Mouse (Mus musculus) neural tube, embryonic 12.5 days (tissue): ENCODE measurements at regions not wholly inside any gene's neighbourhood (a gene's known extent, or its start where the extent isn't known, plus 50 kb on each side); places are given as distances from the start of the nearest gene placed in this dataset.
A peak's percentile ranks its signal among the peaks of the same experiment; 100 is the strongest.

Source experiments
- ATAC-seq: fragments of 200-750 bp; cut with Nextera tagmentation; 2 replicates; pipeline ENCODE4 v1.8.0; 2017; ENCODE audit warnings: low read depth, mild to moderate bottlenecking, moderate TSS enrichment, moderate library complexity; ENCODE audit not compliant: low FRiP score
- H3K27ac ChIP-seq: fragments of 300-500 bp; sonication (generic); 2 replicates; pipeline ENCODE4 v1.5.1; 2016
- H3K27me3 ChIP-seq: fragments of 300-500 bp; sonication (generic); replicated peaks from 2 replicates; pipeline ENCODE4 v1.6.1; 2016; ENCODE audit warnings: mild to moderate bottlenecking
- H3K36me3 ChIP-seq: fragments of 300-500 bp; sonication (generic); 2 replicates; pipeline ENCODE4 v1.6.1; 2016; ENCODE audit warnings: mild to moderate bottlenecking
- H3K4me1 ChIP-seq: fragments of 300-500 bp; sonication (generic); 2 replicates; pipeline ENCODE4 v1.6.1; 2016
- H3K4me2 ChIP-seq: fragments of 300-500 bp; sonication (generic); replicated peaks from 2 replicates; pipeline ENCODE4 v1.6.1; 2016; ENCODE audit warnings: mild to moderate bottlenecking
- H3K4me3 ChIP-seq: fragments of 300-500 bp; sonication (generic); 2 replicates; pipeline ENCODE4 v1.5.1; 2016
- H3K9ac ChIP-seq: fragments of 300-500 bp; sonication (generic); 2 replicates; pipeline ENCODE4 v1.6.1; 2016; ENCODE audit warnings: mild to moderate bottlenecking
- H3K9me3 ChIP-seq: fragments of 300-500 bp; sonication (generic); 2 replicates; pipeline ENCODE4 v1.6.1; 2016; ENCODE audit warnings: mild to moderate bottlenecking
- WGBS: fragments of 180-500 bp; shearing (Covaris S2); methylation state at CpG from one replicate; pipeline ENCODE4 v1.1.7; 2016; 5-methylcytosine and 5-hydroxymethylcytosine counted together

DNA sequence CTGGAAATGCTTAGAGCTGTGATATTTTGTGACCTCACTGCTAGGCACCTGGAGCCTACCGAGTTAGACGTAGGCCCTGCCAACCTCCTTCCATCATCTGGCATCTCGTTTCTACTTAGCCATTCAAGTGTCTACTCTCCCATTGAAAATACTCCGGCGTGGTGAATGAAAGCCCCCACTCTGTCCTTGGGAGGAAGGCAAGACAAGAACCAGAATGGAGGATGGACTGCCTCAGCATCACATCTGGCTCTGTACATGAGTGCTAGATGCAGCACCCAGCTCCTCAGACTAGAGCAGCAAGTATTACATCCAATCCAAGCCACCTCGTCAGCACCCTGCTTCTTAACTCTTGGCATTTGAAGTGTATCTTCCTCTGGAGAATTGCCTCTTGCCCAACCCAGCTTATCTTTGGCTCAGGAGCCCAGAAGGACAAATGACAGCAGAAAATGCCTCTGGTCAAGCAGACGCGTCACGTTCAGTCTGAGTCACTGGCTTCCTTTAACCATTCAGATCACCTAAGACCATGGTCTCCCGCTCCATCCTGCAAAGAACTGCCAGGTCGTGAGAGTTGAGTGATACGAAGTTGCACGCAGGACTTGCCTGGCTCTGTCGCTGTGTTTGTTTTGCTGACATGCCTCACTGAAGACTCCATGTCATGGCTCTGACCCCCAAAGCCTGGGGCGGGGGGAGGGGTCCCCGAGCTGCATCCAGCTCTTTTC lies 132.3 kb downstream of the Tfap2a start:
- H3K9me3 ChIP-seq: no peaks in the 10 kb centered on the region
- no peak; the same call in 1 of the 2 replicates for ATAC-seq
- no peaks in the 10 kb centered on the region for H3K27me3 ChIP-seq
- H3K4me3 ChIP-seq: no peak overlapping the region
- H3K9ac ChIP-seq: no peak overlapping the region
- WGBS: 69% methylated on average over 16 of the region's 16 CpGs
- H3K27ac ChIP-seq: no peak overlapping the region
- H3K36me3 ChIP-seq: no peaks in the 10 kb centered on the region
- peak overlapping the region; percentile 48 for H3K4me2 ChIP-seq
- peaks cover 14% of the 10 kb centered on the region for H3K4me1 ChIP-seq

DNA sequence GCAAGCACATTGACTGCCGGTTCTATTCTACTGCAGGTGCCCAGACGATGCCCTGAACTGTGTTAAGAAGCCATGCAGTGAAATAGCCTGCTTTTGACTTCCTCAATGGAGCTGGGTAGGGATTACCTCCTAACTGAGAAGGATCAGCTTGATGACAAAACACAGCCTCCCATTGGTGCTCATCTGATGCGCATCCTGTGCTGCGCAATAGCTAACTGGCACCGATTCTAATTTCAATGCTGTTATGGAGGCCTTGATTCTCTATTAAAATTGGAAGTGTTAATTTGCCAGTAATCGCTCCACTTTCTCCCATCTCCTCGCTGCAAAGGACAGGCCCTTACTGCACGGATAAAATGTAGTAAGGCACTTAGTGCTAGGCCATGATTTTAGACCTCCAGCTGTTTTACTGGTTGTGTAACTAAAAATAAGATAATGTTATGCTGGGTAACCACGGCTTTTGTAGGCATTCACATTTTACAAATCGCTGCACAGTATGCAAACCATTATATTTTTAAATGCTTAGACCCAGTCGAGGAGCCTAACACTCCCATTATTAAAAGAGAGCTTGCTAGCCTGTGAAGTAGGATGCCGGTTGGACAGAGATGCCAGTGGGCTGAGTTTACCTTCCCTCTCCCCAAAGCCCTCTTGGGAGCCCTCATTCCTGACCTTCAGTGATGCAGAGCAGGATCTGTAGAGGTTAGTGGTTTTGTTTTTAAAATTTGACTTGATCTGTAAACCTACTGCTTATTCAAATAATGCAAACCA lies 163.0 kb downstream of the Tfap2a start:
- H3K9me3 ChIP-seq: no peaks in the 10 kb centered on the region
- H3K27me3 ChIP-seq: no peaks in the 10 kb centered on the region
- 71% methylated on average over 12 of the region's 12 CpGs for WGBS
- no peak overlapping the region for H3K27ac ChIP-seq
- no peak overlapping the region for H3K4me2 ChIP-seq
- ATAC-seq: no peak
- H3K9ac ChIP-seq: no peak overlapping the region
- H3K4me1 ChIP-seq: no peaks in the 10 kb centered on the region
- no peak overlapping the region for H3K4me3 ChIP-seq
- no peaks in the 10 kb centered on the region for H3K36me3 ChIP-seq

DNA sequence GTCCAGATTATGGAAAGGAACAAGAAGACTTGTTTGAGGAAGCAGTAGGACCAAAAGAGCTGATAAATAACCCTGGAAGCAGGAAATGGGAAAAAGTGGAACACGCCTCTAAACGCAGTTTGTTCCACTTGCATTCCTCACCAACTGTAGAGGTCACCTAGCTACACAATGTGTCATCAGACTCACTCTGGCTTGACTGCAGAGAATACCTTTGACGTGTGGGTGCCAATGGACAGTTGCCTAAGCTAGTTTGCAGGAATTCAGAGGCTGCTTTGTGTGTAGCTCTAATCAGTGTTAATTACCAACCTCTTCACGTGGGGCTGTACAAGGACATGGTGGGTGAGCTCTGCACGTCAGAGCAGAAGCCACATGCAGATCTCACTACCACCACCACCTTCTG lies 168.7 kb downstream of the Tfap2a start:
- ATAC-seq: no peak
- 67% methylated on average over 5 of the region's 5 CpGs for WGBS

DNA sequence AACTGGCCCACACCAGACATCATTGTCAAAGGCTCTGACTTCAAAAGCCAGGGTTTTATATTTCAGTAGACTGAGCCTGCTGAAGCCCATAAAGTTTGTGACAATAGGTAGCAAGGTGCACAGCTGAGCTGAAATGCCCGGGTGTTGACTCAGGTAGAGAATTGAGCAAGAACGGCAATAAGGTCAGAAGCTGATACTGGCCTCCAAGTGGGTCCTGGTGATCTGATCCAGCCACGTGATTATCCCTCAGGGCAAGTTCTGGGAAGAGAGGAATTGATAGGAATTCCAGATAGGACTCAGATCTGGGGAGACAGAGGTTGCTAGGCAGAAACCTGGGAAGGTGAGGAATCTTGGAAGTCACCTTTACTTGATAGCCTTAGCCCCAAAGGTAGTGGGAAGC lies 170.4 kb downstream of the Tfap2a start:
- Histone ChIP-seq H3K4me1 (no peaks in the 10 kb centered on the region), H3K4me3 (no peak overlapping the region), H3K36me3 (no peaks in the 10 kb centered on the region), H3K9me3 (no peaks in the 10 kb centered on the region), H3K9ac (no peak overlapping the region), H3K27ac (no peak overlapping the region), H3K4me2 (no peak overlapping the region), H3K27me3 (no peaks in the 10 kb centered on the region)
- no peak for ATAC-seq
- WGBS: 85% methylated on average over 3 of the region's 3 CpGs

More for the DNA sequence above, 168.7 kb downstream of the Tfap2a start:
- no peak overlapping the region for H3K4me3 ChIP-seq
- H3K4me1 ChIP-seq: no peaks in the 10 kb centered on the region
- H3K27ac ChIP-seq: no peak overlapping the region
- no peak overlapping the region for H3K4me2 ChIP-seq
- no peaks in the 10 kb centered on the region for H3K36me3 ChIP-seq
- no peaks in the 10 kb centered on the region for H3K27me3 ChIP-seq
- no peaks in the 10 kb centered on the region for H3K9me3 ChIP-seq
- no peak overlapping the region for H3K9ac ChIP-seq

DNA sequence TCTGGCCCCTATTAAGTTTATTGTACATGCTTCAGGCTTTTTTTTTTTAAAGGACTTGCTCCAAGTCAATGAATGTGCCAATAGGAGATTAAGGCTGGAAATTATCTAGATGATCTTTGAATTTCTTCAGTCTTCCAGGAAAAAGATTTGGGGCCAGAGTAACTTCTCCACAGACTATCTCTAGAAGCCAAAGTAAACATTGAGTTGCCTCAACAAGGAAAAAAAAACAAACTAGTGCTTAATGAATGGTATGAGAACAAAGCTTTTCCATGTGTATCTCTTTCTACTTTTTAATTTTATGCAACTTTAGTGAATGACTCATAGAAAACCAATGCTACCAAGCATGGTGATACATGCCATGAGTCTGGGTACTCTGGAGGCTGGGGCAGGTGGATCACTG lies 173.8 kb downstream of the Tfap2a start:
- no peaks in the 10 kb centered on the region for H3K4me1 ChIP-seq
- no peak overlapping the region for H3K9ac ChIP-seq

DNA sequence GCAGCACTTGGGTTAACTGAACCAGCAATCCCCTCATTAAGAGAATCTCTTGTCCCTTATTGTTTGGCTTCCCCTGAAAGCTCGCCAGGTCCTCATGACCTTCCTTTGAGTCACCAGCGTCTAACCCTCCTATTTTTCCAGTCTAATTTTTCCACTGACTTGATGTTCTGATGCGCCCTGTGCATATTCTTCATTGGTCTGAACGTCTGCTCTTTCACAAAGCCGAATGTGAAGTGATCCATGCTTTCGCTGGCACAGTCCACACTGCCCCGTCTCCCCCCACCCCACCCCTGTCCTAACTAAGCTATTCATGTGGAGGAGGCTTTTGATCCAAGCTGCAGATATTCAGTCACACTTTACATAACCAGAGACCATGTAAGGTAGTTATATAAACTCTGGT lies 183.8 kb downstream of the Tfap2a start:
- Histone ChIP-seq H3K4me1 (no peaks in the 10 kb centered on the region), H3K36me3 (no peaks in the 10 kb centered on the region), H3K9ac (no peak overlapping the region), H3K27ac (no peak overlapping the region), H3K4me3 (no peak overlapping the region), H3K27me3 (no peaks in the 10 kb centered on the region), H3K4me2 (no peak overlapping the region), H3K9me3 (no peaks in the 10 kb centered on the region)
- ATAC-seq: no peak
- 75% methylated on average over 7 of the region's 7 CpGs for WGBS

More for the DNA sequence above, 173.8 kb downstream of the Tfap2a start:
- H3K4me3 ChIP-seq: no peak overlapping the region
- H3K27ac ChIP-seq: no peak overlapping the region
- H3K27me3 ChIP-seq: no peaks in the 10 kb centered on the region
- no peaks in the 10 kb centered on the region for H3K9me3 ChIP-seq
- H3K4me2 ChIP-seq: no peak overlapping the region
- no peak for ATAC-seq
- H3K36me3 ChIP-seq: no peaks in the 10 kb centered on the region

DNA sequence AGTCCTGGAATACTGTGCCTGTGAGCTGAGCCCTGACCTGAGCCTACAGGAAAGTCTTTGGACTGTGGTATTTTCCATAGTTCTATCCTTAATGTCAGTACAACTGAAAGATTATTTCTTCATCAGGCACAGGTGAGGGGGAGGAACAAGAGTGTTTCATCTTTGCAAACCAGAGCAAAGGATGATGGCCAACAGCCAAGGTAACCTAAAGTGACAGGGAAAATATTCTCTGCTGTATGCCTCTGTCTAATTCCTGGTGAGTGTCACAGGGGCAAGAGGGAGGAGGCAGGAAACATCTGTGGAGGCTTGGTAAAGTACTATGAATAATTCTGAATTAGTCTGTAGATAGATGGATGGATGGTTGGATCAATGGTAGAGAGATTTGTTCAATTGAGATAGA lies 164.3 kb upstream of the Ofcc1 start:
- H3K4me2 ChIP-seq: no peak overlapping the region
- H3K9me3 ChIP-seq: no peaks in the 10 kb centered on the region
- H3K27ac ChIP-seq: no peak overlapping the region
- H3K36me3 ChIP-seq: no peaks in the 10 kb centered on the region
- H3K4me1 ChIP-seq: no peaks in the 10 kb centered on the region
- no peak overlapping the region for H3K9ac ChIP-seq
- H3K4me3 ChIP-seq: no peak overlapping the region
- no peak for ATAC-seq
- H3K27me3 ChIP-seq: no peaks in the 10 kb centered on the region

DNA sequence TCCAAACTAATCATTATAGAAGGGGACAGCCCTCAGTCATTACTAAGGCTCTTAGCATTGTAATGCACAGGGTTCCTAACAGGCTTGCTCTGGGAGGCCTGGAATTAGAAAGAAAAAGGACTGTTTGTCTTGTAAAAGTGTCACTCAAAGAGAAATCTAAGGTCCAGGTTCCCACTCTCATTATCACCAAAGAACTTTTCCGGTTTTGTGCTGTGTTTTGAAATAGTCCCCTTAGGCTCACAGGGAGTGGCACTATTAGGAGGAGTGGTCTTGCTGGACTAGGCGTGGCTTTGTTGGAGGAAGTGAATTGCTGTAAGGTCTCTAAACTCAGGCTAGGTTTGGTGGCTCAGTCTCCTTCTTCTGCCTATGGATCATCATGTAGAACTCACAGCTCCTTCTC lies 161.9 kb upstream of the Ofcc1 start:
- no peaks in the 10 kb centered on the region for H3K36me3 ChIP-seq
- WGBS: 39% methylated on average over 2 of the region's 2 CpGs
- no peak for ATAC-seq
- no peak overlapping the region for H3K4me2 ChIP-seq
- H3K4me3 ChIP-seq: no peak overlapping the region
- H3K27me3 ChIP-seq: no peaks in the 10 kb centered on the region
- no peaks in the 10 kb centered on the region for H3K9me3 ChIP-seq
- no peak overlapping the region for H3K27ac ChIP-seq
- no peaks in the 10 kb centered on the region for H3K4me1 ChIP-seq
- H3K9ac ChIP-seq: no peak overlapping the region

DNA sequence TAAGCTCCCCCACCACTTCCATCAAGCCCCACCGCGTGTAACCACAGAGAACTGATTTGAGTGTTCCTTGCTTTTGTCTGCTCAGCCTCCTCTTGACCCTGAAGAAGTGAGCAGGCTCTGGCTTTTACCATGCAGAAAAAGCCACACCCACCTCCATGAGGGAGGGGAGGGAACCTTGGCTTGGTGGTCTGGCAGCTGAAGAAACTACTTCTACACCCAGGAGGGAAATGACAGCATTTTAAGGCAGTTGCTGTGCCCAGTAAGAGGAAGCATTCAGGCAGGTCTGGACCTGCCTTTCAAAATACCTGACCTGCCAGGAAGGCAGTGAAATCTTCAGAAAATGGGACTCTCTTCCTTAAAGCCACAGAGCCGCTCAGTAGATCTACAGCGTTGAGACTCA lies 156.9 kb upstream of the Ofcc1 start:
- Histone ChIP-seq H3K27ac (no peak overlapping the region), H3K9me3 (no peaks in the 10 kb centered on the region), H3K4me3 (no peak overlapping the region), H3K4me1 (no peaks in the 10 kb centered on the region), H3K4me2 (no peak overlapping the region), H3K36me3 (no peaks in the 10 kb centered on the region), H3K9ac (no peak overlapping the region), H3K27me3 (no peaks in the 10 kb centered on the region)
- WGBS: 70% methylated on average over 4 of the region's 4 CpGs
- no peak for ATAC-seq

DNA sequence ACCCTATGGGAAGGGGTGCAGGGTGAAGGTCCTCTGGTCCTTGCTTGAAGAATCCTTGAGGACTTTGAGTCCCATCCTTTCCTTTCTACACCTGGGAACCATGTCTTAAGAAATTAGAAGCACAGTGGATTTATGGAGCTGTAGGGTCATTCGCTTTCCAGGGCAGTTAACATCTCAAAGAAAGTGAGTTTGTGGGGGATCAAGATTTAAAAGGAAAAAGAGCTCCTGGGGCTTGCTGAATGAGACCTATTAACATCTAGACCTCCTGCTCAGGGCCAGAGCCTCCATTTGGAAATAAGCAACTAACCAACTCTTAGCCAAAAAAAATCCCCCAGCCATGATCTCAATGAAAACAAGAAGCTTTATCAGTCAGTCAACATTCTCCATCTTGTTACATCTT lies 148.0 kb upstream of the Ofcc1 start:
- H3K36me3 ChIP-seq: no peaks in the 10 kb centered on the region
- H3K4me1 ChIP-seq: no peaks in the 10 kb centered on the region
- H3K4me3 ChIP-seq: no peak overlapping the region
- no peaks in the 10 kb centered on the region for H3K27me3 ChIP-seq
- H3K27ac ChIP-seq: no peak overlapping the region
- no peaks in the 10 kb centered on the region for H3K9me3 ChIP-seq
- no peak overlapping the region for H3K9ac ChIP-seq
- ATAC-seq: no peak
- WGBS: 16% methylated on average over 1 of the region's 1 CpGs
- no peak overlapping the region for H3K4me2 ChIP-seq

DNA sequence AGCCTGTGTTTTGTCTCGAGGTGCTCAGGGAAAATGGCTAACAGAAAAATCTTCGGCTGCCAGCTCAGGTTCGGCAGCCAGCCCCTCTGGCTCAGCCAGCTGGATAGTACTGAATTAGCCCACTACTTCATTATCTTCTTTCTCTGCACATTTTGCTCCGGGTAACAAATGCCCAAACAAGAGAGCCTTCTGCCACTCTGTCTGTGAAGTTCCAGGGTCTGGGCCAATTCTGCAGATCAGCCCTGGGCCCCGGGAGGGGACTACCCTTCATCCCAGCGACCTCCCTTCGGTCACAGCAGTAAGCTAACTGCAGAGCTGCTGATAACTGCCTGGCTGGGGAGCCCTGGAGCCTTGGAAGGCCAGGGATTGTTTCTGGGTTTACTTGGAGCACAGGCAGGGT lies 119.6 kb upstream of the Ofcc1 start:
- 54% methylated on average over 7 of the region's 7 CpGs for WGBS
- no peak for ATAC-seq
- H3K27ac ChIP-seq: no peak overlapping the region

DNA sequence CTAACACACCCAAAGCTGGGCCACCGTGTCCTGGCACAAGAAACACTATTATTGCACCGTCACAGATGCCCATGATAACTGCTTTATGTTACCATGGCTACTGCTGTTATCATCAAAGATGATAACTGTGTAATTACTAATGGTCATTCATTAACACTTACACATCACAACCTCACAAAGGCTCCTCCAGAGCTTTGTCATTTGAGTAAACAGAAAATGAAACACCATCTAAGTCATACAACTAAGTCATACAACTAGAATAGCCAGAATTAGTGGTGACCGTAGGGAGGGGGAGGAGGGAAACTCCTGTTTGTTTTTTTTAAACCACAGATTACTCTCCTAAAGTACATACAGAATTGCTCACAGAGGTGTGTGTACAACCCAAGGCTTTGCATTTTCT lies 111.4 kb upstream of the Ofcc1 start:
- no peaks in the 10 kb centered on the region for H3K9me3 ChIP-seq
- no peak overlapping the region for H3K4me2 ChIP-seq
- ATAC-seq: no peak
- no peaks in the 10 kb centered on the region for H3K36me3 ChIP-seq
- no peak overlapping the region for H3K9ac ChIP-seq
- WGBS: 89% methylated on average over 3 of the region's 3 CpGs
- no peak overlapping the region for H3K4me3 ChIP-seq
- no peaks in the 10 kb centered on the region for H3K4me1 ChIP-seq
- no peak overlapping the region for H3K27ac ChIP-seq
- H3K27me3 ChIP-seq: no peaks in the 10 kb centered on the region

More for the DNA sequence above, 119.6 kb upstream of the Ofcc1 start:
- no peak overlapping the region for H3K9ac ChIP-seq
- no peaks in the 10 kb centered on the region for H3K27me3 ChIP-seq
- no peaks in the 10 kb centered on the region for H3K4me1 ChIP-seq
- no peaks in the 10 kb centered on the region for H3K36me3 ChIP-seq
- H3K9me3 ChIP-seq: no peaks in the 10 kb centered on the region
- H3K4me2 ChIP-seq: no peak overlapping the region
- H3K4me3 ChIP-seq: no peak overlapping the region

DNA sequence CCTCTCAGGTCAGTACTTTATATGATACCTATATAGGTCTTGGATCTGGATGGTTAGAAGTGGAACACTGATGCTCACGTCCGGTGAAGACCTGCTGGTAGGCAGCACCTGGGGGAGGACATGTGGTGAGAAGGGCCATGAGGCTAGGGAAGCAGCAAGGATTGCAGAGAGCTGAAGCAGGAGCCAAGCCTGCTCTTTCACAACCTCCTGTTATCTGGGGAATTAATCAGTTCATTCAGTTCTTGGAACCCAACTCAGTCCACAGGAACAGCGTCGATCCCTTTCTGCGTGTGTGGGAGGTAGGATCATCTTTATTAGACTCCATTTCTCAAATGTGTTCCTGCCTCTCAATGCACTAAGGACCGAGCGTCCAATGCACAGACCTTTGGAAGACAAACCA lies 107.9 kb upstream of the Ofcc1 start:
- Histone ChIP-seq H3K36me3 (no peaks in the 10 kb centered on the region), H3K9ac (no peak overlapping the region), H3K4me3 (no peak overlapping the region), H3K27ac (no peak overlapping the region), H3K4me1 (no peaks in the 10 kb centered on the region), H3K4me2 (no peak overlapping the region), H3K27me3 (no peaks in the 10 kb centered on the region), H3K9me3 (no peaks in the 10 kb centered on the region)
- WGBS: 94% methylated on average over 7 of the region's 7 CpGs
- ATAC-seq: no peak
